Mouse (Mus musculus) colon, adult 2 months (tissue): ENCODE results near the gene Depdc1a. TPM values are rescaled to one million over a fixed set of nuclear protein-coding genes. Genes with fewer than 3 reads are reported as not detected.

Source experiments
- polyA plus RNA-seq: library from polyadenylated mRNA; depleted of rRNA; stranded (reverse); fragments of >200 nt; gene quantifications from 2 replicates; pipeline ENCODE4 v1.2.3, GENCODE M21; 2012; rRNA removed

The Depdc1a gene
- 0.13 and 0.19 TPM in 2 replicates for polyA plus RNA-seq

DNA sequence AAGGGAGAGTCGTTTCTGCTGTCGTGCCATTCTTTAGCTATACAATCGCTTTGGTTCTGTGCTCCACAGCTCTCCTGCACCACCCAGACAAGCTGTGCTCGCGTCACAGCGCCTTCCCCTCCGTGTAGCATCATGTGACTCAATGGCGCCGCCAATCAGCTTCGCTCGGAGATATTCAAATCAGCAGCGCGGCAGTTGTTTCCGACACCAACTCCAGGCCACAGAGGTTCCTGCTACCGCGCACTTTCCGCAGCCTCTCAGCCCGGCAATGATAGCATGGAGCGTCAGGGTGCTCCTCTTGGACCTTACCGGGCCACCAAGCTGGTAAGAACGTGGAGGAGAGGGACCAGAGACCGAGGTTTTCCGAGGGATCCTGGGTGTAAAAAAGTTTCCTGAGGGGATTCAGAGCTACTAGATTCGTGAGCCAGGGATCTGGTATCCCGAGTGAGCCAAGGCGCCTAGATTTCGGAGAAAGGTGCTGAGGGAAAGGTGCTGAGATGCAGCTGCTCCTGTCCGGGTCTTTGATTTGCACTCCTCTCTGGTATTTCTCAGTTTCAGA, at the start of gene Depdc1a:
Gene Depdc1a, plus strand, starts transcription at position 191 of the 559 bp plus-strand sequence.

Other genes with a start within 250 kb of the Depdc1a start
- gene Rpe65, start 103.7 kb downstream of the Depdc1a start, polyA plus RNA-seq: not detected in 2 replicates